In genomic region chr10:38908277-38908676, GRCm38 (mm10) we compare ENCODE assay signal across 9 mouse cellular contexts. TPM values are rescaled to one million over a fixed set of nuclear protein-coding genes. Genes with fewer than 3 reads are reported as not detected.
A peak's percentile ranks its signal among the peaks of the same experiment; 100 is the strongest.
DNase-seq lines count a peak whose midpoint lies in the region; TF ChIP-seq lines count a peak whose summit lies in the region.
"Had no signal": no experiment of that assay in that cellular context is flagged by ENCODE, and none has a peak within 500 bp of the region (broad histone marks: within the 10 kb centered on the region; RNA-seq: fewer than 3 reads in every experiment).

No protein-coding gene starts in this region.

- H3K79me2 ChIP-seq in myocyte (ENCODE audit: control insufficient read depth, insufficient read depth): no peaks in the 10 kb centered on the region

- H3K4me2 ChIP-seq in myocyte (ENCODE audit: low read depth): peak overlapping the region; percentile 24
- H3K4me2 ChIP-seq: liver, embryonic 15.5 days had no signal

- no peaks in the 10 kb centered on the region for H3K36me3 ChIP-seq in myocyte (ENCODE audit: control insufficient read depth, insufficient read depth)
- H3K36me3 ChIP-seq: liver, embryonic 15.5 days had no signal

- intact Hi-C loops in gastrocnemius, postnatal 36 days (cut with DNase I): no loop called here

- no peak overlapping the region for H3K4me3 ChIP-seq in myocyte
- H3K4me3 ChIP-seq: liver, embryonic 15.5 days had no signal

- TF ChIP-seq POLR2A in myocyte (IDR thresholded peaks at IDR 0.05; ENCODE audit: insufficient read length, low read depth): no peak

- no peak overlapping the region for H3ac ChIP-seq in myocyte (ENCODE audit: control insufficient read depth, insufficient read length)

- DNase-seq in Muller cell, postnatal 12 days (ENCODE audit: inconsistent ontology term): peak; percentile 76
- peak; percentile 11 to 21 for DNase-seq in cerebellum, adult 18-20 months
- peak; percentile 41 to 74 for DNase-seq in gastrocnemius, postnatal 36 days
- DNase-seq in kidney, adult 11 months: peak; percentile 38
- DNase-seq in left cerebral cortex, adult 9 months (ENCODE audit: low spot score in 2 of 2): peak; percentile 62 to 85
- peak; percentile 82 for DNase-seq in urinary bladder, postnatal 4 days (ENCODE audit: low spot score in 2 of 2)
- DNase-seq in B cell, adult 2 months: no peak

- no peaks in the 10 kb centered on the region for H3K27me3 ChIP-seq in myocyte (ENCODE audit: control insufficient read depth, insufficient read depth, insufficient read length)
- H3K27me3 ChIP-seq: liver, embryonic 15.5 days had no signal

TF ChIP-seq in myocyte, 11 proteins besides CTCF, POLR2A, EP300 and RAD21:
- TF ChIP-seq CEBPB (IDR thresholded peaks at IDR 0.05; ENCODE audit: insufficient read depth, poor library complexity, severe bottlenecking) (no peak), E2F4 (IDR thresholded peaks at IDR 0.05; ENCODE audit: insufficient read depth) (no peak), TCF3 (IDR thresholded peaks at IDR 0.05; ENCODE audit: insufficient read length, low read depth) (no peak), MYOG (IDR thresholded peaks at IDR 0.05; ENCODE audit: control insufficient read depth in 1 of 3, insufficient read depth in 1 of 3, insufficient read length in 2 of 3, low read depth in 2 of 3) (no peak), SRF (IDR thresholded peaks at IDR 0.05; ENCODE audit: control insufficient read depth, insufficient read length, low read depth) (no peak)

RNA-seq across cellular contexts. Expression of gene Lama4, which starts 57.0 kb away (rescaled TPM):
- total RNA-seq in gastrocnemius, postnatal 36 days (2021): 10 to 100 TPM; 19.0 to 21.4 TPM
- polyA plus RNA-seq in myocyte (2012; fragmentation: generic; extraction: Trizol): 0.16 TPM

Comparison
In these comparisons a context has a peak if more than half of its experiments do, and no peak if none do; other contexts are left out.
1. DNase-seq: peak in Muller cell, postnatal 12 days (single experiment), cerebellum, adult 18-20 months (2 of 2), gastrocnemius, postnatal 36 days (2 of 2), kidney, adult 11 months (single experiment), left cerebral cortex, adult 9 months (2 of 2) and urinary bladder, postnatal 4 days (2 of 2); none in B cell, adult 2 months (0 of 2).